Mouse (Mus musculus): Measurements from ENCODE around the gene Acbd7. TPM values are rescaled to one million over a fixed set of nuclear protein-coding genes. Genes with fewer than 3 reads are reported as not detected.

The Acbd7 gene
- 1.1 TPM in 1 of 2 replicates, not detected in the other for polyA plus RNA-seq (2016; fragmentation: Nextera tagmentation; extraction: Ambion mirVana)

GRCm38 (mm10) chr2:3335611-3336301 is at the start of gene Acbd7:
Gene Acbd7 (plus strand): TSS chr2:3336168.
- Histone ChIP-seq H3K27ac (no peak within 1 kb of the TSS), H3K27me3 (replicated peaks) (no peaks in the 10 kb centered on the region), H3K4me2 (replicated peaks) (peak within 1 kb of the TSS; percentile 63), H3K36me3 (no peaks in the 10 kb centered on the region), H3K4me1 (peaks cover 21% of the 10 kb centered on the region), H3K9ac (peak within 1 kb of the TSS; percentile 21; the same call in 1 of the 2 replicates), H3K4me3 (peak within 1 kb of the TSS; percentile 30), H3K9me3 (no peaks in the 10 kb centered on the region)
- no peak for ATAC-seq (ENCODE audit: low FRiP score, low read depth)
- WGBS, result 5% methylated on average over 20 of the region's 20 CpGs

GRCm38 (mm10) chr2:3286243-3286642 is 49.7 kb upstream of the Acbd7 start:
- Histone ChIP-seq H3K9me3 (no peaks in the 10 kb centered on the region), H3K36me3 (no peaks in the 10 kb centered on the region), H3K4me3 (no peak overlapping the region), H3K27ac (no peak overlapping the region), H3K9ac (no peak overlapping the region), H3K4me1 (peaks cover 16% of the 10 kb centered on the region), H3K4me2 (replicated peaks) (no peak overlapping the region), H3K27me3 (replicated peaks) (no peaks in the 10 kb centered on the region)
- ATAC-seq (ENCODE audit: low FRiP score, low read depth), result no peak
- 82% methylated on average over 2 of the region's 2 CpGs for WGBS

GRCm38 (mm10) chr2:3289581-3289980 is 46.4 kb upstream of the Acbd7 start:
- no peak overlapping the region for H3K9ac ChIP-seq
- H3K4me3 ChIP-seq, result no peak overlapping the region
- H3K27me3 ChIP-seq (replicated peaks), result no peaks in the 10 kb centered on the region
- H3K4me1 ChIP-seq, result peaks cover 9% of the 10 kb centered on the region
- no peak for ATAC-seq (ENCODE audit: low FRiP score, low read depth)
- WGBS, result 88% methylated on average over 1 of the region's 1 CpGs
- H3K36me3 ChIP-seq, result no peaks in the 10 kb centered on the region
- H3K27ac ChIP-seq, result no peak overlapping the region
- no peak overlapping the region for H3K4me2 ChIP-seq (replicated peaks)
- no peaks in the 10 kb centered on the region for H3K9me3 ChIP-seq

GRCm38 (mm10) chr2:3292170-3292569 is 43.8 kb upstream of the Acbd7 start:
- H3K4me3 ChIP-seq, result no peak overlapping the region
- no peaks in the 10 kb centered on the region for H3K36me3 ChIP-seq
- H3K4me1 ChIP-seq, result no peaks in the 10 kb centered on the region
- ATAC-seq (ENCODE audit: low FRiP score, low read depth), result no peak
- no peaks in the 10 kb centered on the region for H3K27me3 ChIP-seq (replicated peaks)
- H3K4me2 ChIP-seq (replicated peaks), result no peak overlapping the region
- H3K9ac ChIP-seq, result no peak overlapping the region
- H3K9me3 ChIP-seq, result no peaks in the 10 kb centered on the region
- WGBS, result 78% methylated on average over 1 of the region's 1 CpGs
- no peak overlapping the region for H3K27ac ChIP-seq

GRCm38 (mm10) chr2:3295826-3296225 is 40.1 kb upstream of the Acbd7 start:
- H3K27me3 ChIP-seq (replicated peaks), result no peaks in the 10 kb centered on the region
- H3K4me3 ChIP-seq, result no peak overlapping the region
- ATAC-seq (ENCODE audit: low FRiP score, low read depth), result no peak
- H3K27ac ChIP-seq, result no peak overlapping the region
- H3K4me2 ChIP-seq (replicated peaks), result no peak overlapping the region
- WGBS, result 94% methylated on average over 7 of the region's 7 CpGs
- no peak overlapping the region for H3K9ac ChIP-seq
- H3K36me3 ChIP-seq, result no peaks in the 10 kb centered on the region
- no peaks in the 10 kb centered on the region for H3K4me1 ChIP-seq
- no peaks in the 10 kb centered on the region for H3K9me3 ChIP-seq

- H3K27me3 ChIP-seq (replicated peaks), result no peaks in the 10 kb centered on the region
- peaks cover 11% of the 10 kb centered on the region for H3K36me3 ChIP-seq
- no peaks in the 10 kb centered on the region for H3K4me1 ChIP-seq
- ATAC-seq (ENCODE audit: low FRiP score, low read depth), result no peak
- H3K4me2 ChIP-seq (replicated peaks), result no peak overlapping the region
- WGBS, result 81% methylated on average over 3 of the region's 3 CpGs
- no peak overlapping the region for H3K4me3 ChIP-seq
- no peak overlapping the region for H3K9ac ChIP-seq
- H3K9me3 ChIP-seq, result no peaks in the 10 kb centered on the region
- H3K27ac ChIP-seq, result no peak overlapping the region
These were observed 30.4 kb upstream of the Acbd7 start for GRCm38 (mm10) chr2:3305426-3306025.

- H3K9me3 ChIP-seq, result no peaks in the 10 kb centered on the region
- no peaks in the 10 kb centered on the region for H3K27me3 ChIP-seq (replicated peaks)
- H3K4me2 ChIP-seq (replicated peaks), result no peak overlapping the region
- no peaks in the 10 kb centered on the region for H3K4me1 ChIP-seq
- no peak overlapping the region for H3K9ac ChIP-seq
- H3K4me3 ChIP-seq, result no peak overlapping the region
- 96% methylated on average over 2 of the region's 2 CpGs for WGBS
- no peak for ATAC-seq (ENCODE audit: low FRiP score, low read depth)
- no peak overlapping the region for H3K27ac ChIP-seq
- peaks cover 57% of the 10 kb centered on the region for H3K36me3 ChIP-seq
These were observed 12.8 kb upstream of the Acbd7 start for GRCm38 (mm10) chr2:3323132-3323531.

GRCm38 (mm10) chr2:3324381-3325130 is 11.4 kb upstream of the Acbd7 start:
- Histone ChIP-seq H3K27ac (no peak overlapping the region), H3K4me2 (replicated peaks) (no peak overlapping the region), H3K9me3 (no peaks in the 10 kb centered on the region), H3K4me3 (no peak overlapping the region), H3K27me3 (replicated peaks) (no peaks in the 10 kb centered on the region), H3K36me3 (peaks cover 57% of the 10 kb centered on the region), H3K9ac (no peak overlapping the region), H3K4me1 (no peaks in the 10 kb centered on the region)
- no peak for ATAC-seq (ENCODE audit: low FRiP score, low read depth)
- WGBS, result 94% methylated on average over 7 of the region's 7 CpGs

GRCm38 (mm10) chr2:3326547-3326946 is 9.4 kb upstream of the Acbd7 start:
- Histone ChIP-seq H3K36me3 (peaks cover 53% of the 10 kb centered on the region), H3K4me1 (peaks cover 7% of the 10 kb centered on the region)
- ATAC-seq (ENCODE audit: low FRiP score, low read depth), result no peak

GRCm38 (mm10) chr2:3327351-3327750 is 8.6 kb upstream of the Acbd7 start:
- no peak overlapping the region for H3K4me3 ChIP-seq
- no peak for ATAC-seq (ENCODE audit: low FRiP score, low read depth)
- 47% methylated on average over 1 of the region's 1 CpGs for WGBS
- H3K27me3 ChIP-seq (replicated peaks), result no peaks in the 10 kb centered on the region
- H3K9ac ChIP-seq, result no peak overlapping the region
- no peaks in the 10 kb centered on the region for H3K9me3 ChIP-seq
- no peak overlapping the region for H3K4me2 ChIP-seq (replicated peaks)
- peaks cover 12% of the 10 kb centered on the region for H3K4me1 ChIP-seq
- H3K27ac ChIP-seq, result no peak overlapping the region
- H3K36me3 ChIP-seq, result peaks cover 49% of the 10 kb centered on the region

More at GRCm38 (mm10) chr2:3326547-3326946, 9.4 kb upstream of the Acbd7 start:
- no peak overlapping the region for H3K9ac ChIP-seq
- no peak overlapping the region for H3K27ac ChIP-seq
- 82% methylated on average over 1 of the region's 1 CpGs for WGBS
- H3K9me3 ChIP-seq, result no peaks in the 10 kb centered on the region
- no peaks in the 10 kb centered on the region for H3K27me3 ChIP-seq (replicated peaks)
- no peak overlapping the region for H3K4me2 ChIP-seq (replicated peaks)
- H3K4me3 ChIP-seq, result no peak overlapping the region

GRCm38 (mm10) chr2:3331071-3331703 is 4.8 kb upstream of the Acbd7 start:
- 80% methylated on average over 5 of the region's 5 CpGs for whole genome bisulfite sequencing
- no peak overlapping the region for H3K4me3 ChIP-seq
- H3K9ac ChIP-seq, result 0 out of 2 replicates have a peak overlapping the region, but pooled peaks have one; percentile 8
- peak overlapping the region; percentile 68 for H3K4me2 ChIP-seq (replicated peaks)
- peaks cover 20% of the 10 kb centered on the region for H3K36me3 ChIP-seq
- H3K27ac ChIP-seq, result no peak overlapping the region
- no peaks in the 10 kb centered on the region for H3K27me3 ChIP-seq (replicated peaks)
- H3K9me3 ChIP-seq, result no peaks in the 10 kb centered on the region
- H3K4me1 ChIP-seq, result peaks cover 20% of the 10 kb centered on the region
- no peak for ATAC-seq (ENCODE audit: low FRiP score, low read depth)

GRCm38 (mm10) chr2:3332056-3332455 is 3.9 kb upstream of the Acbd7 start:
- Histone ChIP-seq H3K27me3 (replicated peaks) (no peaks in the 10 kb centered on the region), H3K4me3 (peak overlapping the region; percentile 65), H3K36me3 (peaks cover 15% of the 10 kb centered on the region), H3K27ac (0 out of 2 replicates have a peak overlapping the region, but pooled peaks have one; percentile 26), H3K4me2 (replicated peaks) (peak overlapping the region; percentile 68), H3K9me3 (no peaks in the 10 kb centered on the region), H3K9ac (peak overlapping the region; percentile 64), H3K4me1 (peaks cover 21% of the 10 kb centered on the region)
- WGBS, result 4% methylated on average over 21 of the region's 21 CpGs
- ATAC-seq (ENCODE audit: low FRiP score, low read depth), result no peak
